Mouse (Mus musculus) forebrain, embryonic 14.5 days (tissue): Measurements from ENCODE around the gene Srl. TPM values are rescaled to one million over a fixed set of nuclear protein-coding genes. Genes with fewer than 3 reads are reported as not detected.

Experiments
- ATAC-seq: fragments of 200-750 bp; cut with Nextera tagmentation; 2 replicates; pipeline ENCODE4 v1.8.0; 2017; ENCODE audit warnings: mild to moderate bottlenecking, moderate library complexity
- DNase-seq: peaks from one replicate; pipeline ENCODE4 v3.0.0-alpha.2; 2015; ENCODE audit warnings: low spot score
- H3K27ac ChIP-seq: fragments of 300-500 bp; sonication (generic); 2 replicates; pipeline ENCODE4 v1.5.1; 2014; ENCODE audit warnings: low read depth, mild to moderate bottlenecking, control low read depth, low read length, moderate library complexity
- H3K27me3 ChIP-seq: fragments of 300-500 bp; sonication (generic); replicated peaks from 2 replicates; pipeline ENCODE4 v1.6.1; 2014; ENCODE audit warnings: low read length, control low read depth, mixed read lengths; ENCODE audit not compliant: control insufficient read depth, insufficient read depth
- H3K36me3 ChIP-seq: fragments of 300-500 bp; sonication (generic); 2 replicates; pipeline ENCODE4 v1.6.1; 2014; ENCODE audit warnings: low read length, control low read depth; ENCODE audit not compliant: control insufficient read depth, insufficient read depth
- H3K4me1 ChIP-seq: fragments of 300-500 bp; sonication (generic); 2 replicates; pipeline ENCODE4 v1.6.1; 2014; ENCODE audit warnings: antibody characterized with exemption, low read length, control low read depth; ENCODE audit not compliant: control insufficient read depth, insufficient read depth
- H3K4me2 ChIP-seq: fragments of 300-500 bp; sonication (generic); 2 replicates; pipeline ENCODE4 v1.6.1; 2014; ENCODE audit warnings: mild to moderate bottlenecking, control low read depth, low read length
- H3K4me3 ChIP-seq: fragments of 300-500 bp; sonication (generic); 2 replicates; pipeline ENCODE4 v1.5.1; 2014; ENCODE audit warnings: low read depth, low read length, control low read depth
- H3K9ac ChIP-seq: fragments of 300-500 bp; sonication (generic); 2 replicates; pipeline ENCODE4 v1.6.1; 2014; ENCODE audit warnings: mild to moderate bottlenecking, low read length, control low read depth, moderate library complexity
- H3K9me3 ChIP-seq: fragments of 300-500 bp; sonication (generic); replicated peaks from 2 replicates; pipeline ENCODE4 v1.6.1; 2016; ENCODE audit warnings: low read length, control low read depth, mixed read lengths; ENCODE audit not compliant: control insufficient read depth
- WGBS: fragments of 180-500 bp; shearing (Covaris S2); extraction: QIAGEN DNeasy Blood & Tissue Kit; methylation state at CpG from one replicate; pipeline ENCODE4 v1.1.7; 2014; 5-methylcytosine and 5-hydroxymethylcytosine counted together
- polyA plus RNA-seq: library from polyadenylated mRNA; unstranded; fragments of >200 nt; fragmentation: Nextera tagmentation; extraction: Ambion mirVana; gene quantifications from 2 replicates; pipeline ENCODE4 v1.2.1, GENCODE M21; 2014

Srl gene
- polyA plus RNA-seq, 1 experiment from 2014 or later, result 34.1 TPM

DNA sequence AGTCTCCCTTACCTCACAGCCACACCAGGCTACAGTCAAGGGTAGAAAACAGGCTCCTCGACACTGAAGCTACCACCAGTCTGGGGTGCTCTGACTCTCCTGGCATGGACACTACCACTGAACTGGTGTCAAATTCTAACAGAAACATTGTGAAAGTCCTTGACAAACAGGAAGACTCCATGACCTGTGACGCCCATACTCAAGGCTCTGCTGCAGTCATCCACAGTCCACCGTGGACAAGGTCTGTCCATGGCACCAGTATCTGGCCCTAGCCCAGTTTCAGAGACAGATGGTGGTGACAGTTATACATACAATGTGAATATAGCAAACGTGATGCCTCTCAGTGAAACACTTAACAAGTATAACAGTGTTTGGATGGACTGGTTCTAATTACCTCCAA lies 109.8 kb downstream of the Srl start:
- ATAC-seq (no peak), DNase-seq (no peak)
- H3K36me3 ChIP-seq, result no peaks in the 10 kb centered on the region
- H3K4me3 ChIP-seq, result no peak overlapping the region
- 88% methylated on average over 4 of the region's 4 CpGs for whole genome bisulfite sequencing
- no peak overlapping the region for H3K4me2 ChIP-seq
- no peaks in the 10 kb centered on the region for H3K9me3 ChIP-seq
- no peak overlapping the region for H3K27ac ChIP-seq
- H3K27me3 ChIP-seq, result no peaks in the 10 kb centered on the region
- H3K9ac ChIP-seq, result no peak overlapping the region
- no peaks in the 10 kb centered on the region for H3K4me1 ChIP-seq

DNA sequence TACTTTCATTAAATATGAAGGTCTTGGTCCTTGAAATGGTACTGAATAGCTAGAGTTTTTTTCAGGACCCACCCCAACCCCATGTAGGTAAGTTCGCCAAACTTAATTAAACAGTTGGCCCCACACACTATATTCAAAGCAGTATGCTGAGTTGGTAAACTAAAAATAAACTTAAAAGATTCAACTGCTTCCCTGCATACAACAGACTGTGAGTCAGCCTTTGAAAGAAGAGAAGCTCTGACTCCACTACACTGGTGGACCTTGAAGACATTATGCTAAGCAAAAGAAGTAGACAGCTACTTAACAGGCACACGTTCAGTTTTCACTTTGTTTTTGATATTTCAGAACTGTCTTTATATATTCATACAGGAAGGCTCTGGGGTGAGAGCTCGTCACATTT lies 110.6 kb downstream of the Srl start:
- DNase-seq (no peak), ATAC-seq (no peak)
- Histone ChIP-seq H3K4me3 (no peak overlapping the region), H3K9me3 (no peaks in the 10 kb centered on the region), H3K27ac (no peak overlapping the region), H3K4me1 (no peaks in the 10 kb centered on the region), H3K9ac (no peak overlapping the region), H3K4me2 (no peak overlapping the region), H3K36me3 (no peaks in the 10 kb centered on the region), H3K27me3 (no peaks in the 10 kb centered on the region)
- 84% methylated on average over 3 of the region's 3 CpGs for WGBS

DNA sequence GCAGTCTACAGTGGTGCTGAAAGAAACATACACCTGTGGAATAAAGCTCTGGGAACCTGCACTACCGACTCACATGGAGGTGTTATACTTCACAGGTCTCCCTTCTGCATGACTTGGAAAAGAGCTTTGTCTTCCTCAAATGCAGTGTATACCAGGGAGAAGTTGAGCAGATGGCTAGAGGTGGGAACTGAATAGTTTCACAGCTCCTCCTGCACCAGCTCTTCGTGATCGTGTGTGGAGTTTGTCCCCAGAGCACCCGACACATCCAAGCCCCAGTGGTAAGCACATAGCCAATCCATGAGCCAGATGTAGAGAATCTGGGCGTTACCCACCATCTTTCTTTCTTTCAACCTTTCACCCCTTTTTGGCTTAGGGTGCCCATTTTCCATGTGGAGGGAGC lies 111.4 kb downstream of the Srl start:
- Histone ChIP-seq H3K4me1 (no peaks in the 10 kb centered on the region), H3K4me2 (no peak overlapping the region), H3K27ac (no peak overlapping the region), H3K4me3 (no peak overlapping the region), H3K27me3 (no peaks in the 10 kb centered on the region), H3K9ac (no peak overlapping the region), H3K36me3 (no peaks in the 10 kb centered on the region), H3K9me3 (no peaks in the 10 kb centered on the region)
- WGBS, result 90% methylated on average over 5 of the region's 5 CpGs
- ATAC-seq, result no peak
- DNase-seq, result no peak

Other genes starting within 250 kb of the Srl start
- gene Adcy9, start 121.3 kb downstream of the Srl start, polyA plus RNA-seq, result 1.8 and 2.4 TPM in 2 replicates
- gene Tfap4, start 18.0 kb upstream of the Srl start, polyA plus RNA-seq, result 9.1 and 12.0 TPM in 2 replicates
- gene Glis2, start 52.9 kb upstream of the Srl start, polyA plus RNA-seq, result 9.0 and 10.0 TPM in 2 replicates
- 160 and 192 TPM in 2 replicates for gene Pam16, start 83.2 kb upstream of the Srl start, polyA plus RNA-seq
- 2.1 and 2.8 TPM in 2 replicates for gene Vasn, start 98.1 kb upstream of the Srl start, polyA plus RNA-seq
- gene Dnaja3, start 98.2 kb upstream of the Srl start, polyA plus RNA-seq, result 39.7 and 47.4 TPM in 2 replicates
- gene Coro7, start 138.0 kb upstream of the Srl start, polyA plus RNA-seq, result 9.2 and 18.3 TPM in 2 replicates
- gene Nmral1, start 177.5 kb upstream of the Srl start, polyA plus RNA-seq, result 127 and 143 TPM in 2 replicates
- gene Hmox2, start 184.5 kb upstream of the Srl start, polyA plus RNA-seq, result 106 and 111 TPM in 2 replicates
- 87.1 and 96.5 TPM in 2 replicates for gene Cdip1, start 248.5 kb upstream of the Srl start, polyA plus RNA-seq